Mouse (Mus musculus): ENCODE results near the gene Rbm20.
"Not testable (repeated sequence)": the region's sequence is repeated elsewhere in the genome, so short reads cannot be mapped to it uniquely, and the experiment has no call there.

The Rbm20 gene

GRCm38 (mm10) chr19:53676718-53677634 lies at the start of gene Rbm20:
Gene Rbm20, plus strand, starts transcription at chr19:53677306.
- peak in 1 of 2 experiments; percentile 19 for DNase-seq (ENCODE audit: low spot score in 2 of 2)

- DNase-seq (ENCODE audit: low spot score in 2 of 2): no peak
These were observed 39.1 kb upstream of the Rbm20 start for GRCm38 (mm10) chr19:53638041-53638440.

- DNase-seq (ENCODE audit: low spot score in 2 of 2): no peak
These were observed 38.4 kb upstream of the Rbm20 start for GRCm38 (mm10) chr19:53638727-53639126.

GRCm38 (mm10) chr19:53644020-53644595 lies 33.0 kb upstream of the Rbm20 start:
- no peak for DNase-seq (ENCODE audit: low spot score in 2 of 2)

- no peak for DNase-seq (ENCODE audit: low spot score in 2 of 2)
These were observed 29.8 kb upstream of the Rbm20 start for GRCm38 (mm10) chr19:53647301-53647700.

GRCm38 (mm10) chr19:53648056-53648455 lies 29.1 kb upstream of the Rbm20 start:
- no peak for DNase-seq (ENCODE audit: low spot score in 2 of 2)

- DNase-seq (ENCODE audit: low spot score in 2 of 2): peak; percentile 40 to 68
These were observed 28.3 kb upstream of the Rbm20 start for GRCm38 (mm10) chr19:53648802-53649236.

GRCm38 (mm10) chr19:53649361-53649760 lies 27.7 kb upstream of the Rbm20 start:
- DNase-seq (ENCODE audit: low spot score in 2 of 2): no peak

- DNase-seq (ENCODE audit: low spot score in 2 of 2): no peak
These were observed 27.3 kb upstream of the Rbm20 start for GRCm38 (mm10) chr19:53649802-53650201.

GRCm38 (mm10) chr19:53650921-53651320 lies 26.2 kb upstream of the Rbm20 start:
- DNase-seq (ENCODE audit: low spot score in 2 of 2): no peak

- DNase-seq (ENCODE audit: low spot score in 2 of 2): no peak
These were observed 24.8 kb upstream of the Rbm20 start for GRCm38 (mm10) chr19:53652267-53652666.

- DNase-seq (ENCODE audit: low spot score in 2 of 2): no peak
These were observed 23.3 kb upstream of the Rbm20 start for GRCm38 (mm10) chr19:53653624-53654467.

- not testable (repeated sequence) for DNase-seq (ENCODE audit: low spot score in 2 of 2)
These were observed 20.7 kb upstream of the Rbm20 start for GRCm38 (mm10) chr19:53656443-53656842.

- DNase-seq (ENCODE audit: low spot score in 2 of 2): no peak
These were observed 19.7 kb upstream of the Rbm20 start for GRCm38 (mm10) chr19:53657437-53657836.

GRCm38 (mm10) chr19:53660722-53661420 lies 16.2 kb upstream of the Rbm20 start:
- no peak for DNase-seq (ENCODE audit: low spot score in 2 of 2)

- DNase-seq (ENCODE audit: low spot score in 2 of 2): no peak
These were observed 15.0 kb upstream of the Rbm20 start for GRCm38 (mm10) chr19:53661938-53662722.

GRCm38 (mm10) chr19:53664831-53665230 lies 12.3 kb upstream of the Rbm20 start:
- DNase-seq (ENCODE audit: low spot score in 2 of 2): no peak

- DNase-seq (ENCODE audit: low spot score in 2 of 2): no peak
These were observed 11.7 kb upstream of the Rbm20 start for GRCm38 (mm10) chr19:53665391-53665790.

GRCm38 (mm10) chr19:53666708-53667107 lies 10.4 kb upstream of the Rbm20 start:
- no peak for DNase-seq (ENCODE audit: low spot score in 2 of 2)

- no peak for DNase-seq (ENCODE audit: low spot score in 2 of 2)
These were observed 8.3 kb upstream of the Rbm20 start for GRCm38 (mm10) chr19:53668821-53669220.

Data from right cerebral cortex, postnatal 36 days (tissue).